ENCODE assay signal across 8 mouse cellular contexts in the genomic region with DNA sequence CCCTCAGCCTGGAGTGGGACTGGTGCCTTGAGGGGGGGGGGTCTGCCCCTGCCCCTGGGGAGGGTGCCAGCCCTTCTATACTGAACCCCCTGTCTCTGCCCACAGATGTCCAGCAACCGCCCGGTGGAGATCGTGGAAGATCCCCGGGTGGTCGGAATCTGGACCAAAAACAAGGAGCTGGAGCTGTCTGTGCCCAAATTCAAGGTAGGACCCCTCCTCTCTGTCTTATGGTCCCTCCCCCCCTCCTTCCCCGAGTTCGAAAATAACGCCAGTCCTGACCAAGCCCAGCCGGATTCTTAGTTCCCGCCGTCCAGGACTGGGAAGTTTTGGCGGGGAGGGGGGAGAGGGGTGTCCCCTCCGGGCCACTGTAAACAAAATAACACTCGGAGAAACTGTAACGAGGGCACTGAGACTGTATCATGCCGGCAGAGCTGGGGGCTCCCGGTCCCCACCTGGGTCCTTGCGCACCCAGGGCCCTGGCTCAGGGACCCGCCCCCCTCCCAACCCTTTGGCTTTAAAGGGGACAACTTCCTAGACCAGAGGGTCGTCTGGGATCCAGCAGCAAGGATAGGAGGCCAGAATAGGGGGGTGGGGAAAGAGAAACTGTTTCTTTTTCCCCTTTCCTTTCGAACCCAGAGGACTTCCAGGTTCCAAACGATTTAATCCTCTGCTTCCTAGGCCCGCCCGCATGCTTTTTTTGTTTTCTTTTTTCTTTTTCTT. TPM values are rescaled to one million over a fixed set of nuclear protein-coding genes. Genes with fewer than 3 reads are reported as not detected.
DNase-seq lines count a peak whose midpoint lies in the region; ATAC-seq and TF ChIP-seq lines count a peak whose summit lies in the region.

No protein-coding gene starts in this region.

- H3K27ac ChIP-seq in gastrocnemius, adult 2 months = peak overlapping the region; percentile 98
- H3K27ac ChIP-seq in forebrain, embryonic 13.5 days = peak overlapping the region; percentile 100
- H3K27ac ChIP-seq in intestine, postnatal 0 days (ENCODE audit: low read depth, low read length) = peak overlapping the region; percentile 96
- H3K27ac ChIP-seq in midbrain, embryonic 14.5 days (replicated peaks; ENCODE audit: low read depth, low read length) = peak overlapping the region; percentile 100

- ATAC-seq in forebrain, embryonic 13.5 days = no peak
- ATAC-seq in intestine, postnatal 0 days = no peak
- ATAC-seq in midbrain, embryonic 14.5 days (ENCODE audit: low FRiP score, low TSS enrichment) = no peak

- no peaks in the 10 kb centered on the region for H3K9me3 ChIP-seq in forebrain, embryonic 13.5 days (replicated peaks)
- H3K9me3 ChIP-seq in intestine, postnatal 0 days (ENCODE audit: control insufficient read depth) = no peaks in the 10 kb centered on the region
- H3K9me3 ChIP-seq in midbrain, embryonic 14.5 days (ENCODE audit: control insufficient read depth, low read length) = no peaks in the 10 kb centered on the region

- H3K4me2 ChIP-seq in forebrain, embryonic 13.5 days = peak overlapping the region; percentile 100
- H3K4me2 ChIP-seq in intestine, postnatal 0 days (replicated peaks; ENCODE audit: low read depth) = peak overlapping the region; percentile 98
- peak overlapping the region; percentile 100 for H3K4me2 ChIP-seq in midbrain, embryonic 14.5 days (ENCODE audit: low read length)

- H3K4me3 ChIP-seq in gastrocnemius, adult 2 months = peak overlapping the region; percentile 88
- H3K4me3 ChIP-seq in forebrain, embryonic 13.5 days = peak overlapping the region; percentile 94
- peak overlapping the region; percentile 86 for H3K4me3 ChIP-seq in intestine, postnatal 0 days (ENCODE audit: low read depth, low read length)
- H3K4me3 ChIP-seq in midbrain, embryonic 14.5 days (replicated peaks; ENCODE audit: low read depth, low read length) = peak overlapping the region; percentile 91

- intact Hi-C loops in gastrocnemius, adult 2 months (cut with DNase I) = no loop called here
- intact Hi-C loops in gastrocnemius, postnatal 36 days (cut with DNase I) = no loop called here

- no peaks in the 10 kb centered on the region for H3K27me3 ChIP-seq in forebrain, embryonic 13.5 days
- no peaks in the 10 kb centered on the region for H3K27me3 ChIP-seq in intestine, postnatal 0 days (replicated peaks; ENCODE audit: control insufficient read depth, insufficient read depth, low read length)
- no peaks in the 10 kb centered on the region for H3K27me3 ChIP-seq in midbrain, embryonic 14.5 days (ENCODE audit: control insufficient read depth, insufficient read depth, low read length)

- WGBS in forebrain, embryonic 13.5 days = 0% methylated on average over 23 of the region's 24 CpGs
- WGBS in intestine, postnatal 0 days = 3% methylated on average over 23 of the region's 24 CpGs
- WGBS in midbrain, embryonic 14.5 days = under 1% methylated on average over 24 of the region's 24 CpGs

- peaks cover 40% of the 10 kb centered on the region for H3K4me1 ChIP-seq in forebrain, embryonic 13.5 days
- 0 out of 2 replicates have a peak, but pooled peaks cover 3% of the 10 kb centered on the region for H3K4me1 ChIP-seq in intestine, postnatal 0 days (replicated peaks; ENCODE audit: control insufficient read depth, insufficient read depth, low read length)
- H3K4me1 ChIP-seq in midbrain, embryonic 14.5 days (ENCODE audit: control insufficient read depth, insufficient read depth, low read length) = peaks cover 24% of the 10 kb centered on the region

- no peak for TF ChIP-seq CTCF in gastrocnemius, adult 2 months (IDR thresholded peaks at IDR 0.05)
- no peak for TF ChIP-seq CTCF in intestine, postnatal 0 days (IDR thresholded peaks at IDR 0.05; ENCODE audit: low read depth)

- DNase-seq in gastrocnemius, adult 2 months = peak; percentile 35
- no peak for DNase-seq in gastrocnemius, postnatal 36 days
- DNase-seq in NIH3T3 (ENCODE audit: low read depth) = peak; percentile 84
- peak; percentile 76 for DNase-seq in midbrain, embryonic 14.5 days
- no peak for DNase-seq in ovary, adult 18-20 months (ENCODE audit: low spot score)
- DNase-seq in urinary bladder, postnatal 4 days (ENCODE audit: low spot score in 2 of 2) = no peak

- peak overlapping the region; percentile 100 for H3K9ac ChIP-seq in forebrain, embryonic 13.5 days
- peak overlapping the region; percentile 99 for H3K9ac ChIP-seq in intestine, postnatal 0 days (ENCODE audit: low read depth, low read length)
- peak overlapping the region; percentile 100 for H3K9ac ChIP-seq in midbrain, embryonic 14.5 days (replicated peaks; ENCODE audit: low read length)

- peaks cover 32% of the 10 kb centered on the region for H3K36me3 ChIP-seq in forebrain, embryonic 13.5 days (ENCODE audit: poor library complexity, severe bottlenecking)
- peaks cover 22% of the 10 kb centered on the region for H3K36me3 ChIP-seq in intestine, postnatal 0 days (ENCODE audit: control insufficient read depth, insufficient read depth)
- H3K36me3 ChIP-seq in midbrain, embryonic 14.5 days (ENCODE audit: control insufficient read depth, insufficient read depth, low read length) = peaks cover 24% of the 10 kb centered on the region

RNA-seq across cellular contexts. Expression of a gene that starts 1.4 kb away (rescaled TPM):
- 10 to 100 TPM in 1 of 2 experiments, 1 to 10 TPM in 1; 9.8 to 11.3 TPM for total RNA-seq in gastrocnemius, adult 2 months (2021)
- 10 to 100 TPM in 1 of 2 experiments, 1 to 10 TPM in 1; 7.7 to 13.0 TPM for total RNA-seq in gastrocnemius, postnatal 36 days (2021)
- 13.4 and 13.9 TPM in 2 replicates for polyA plus RNA-seq in forebrain, embryonic 13.5 days (2015; fragmentation: Nextera tagmentation; extraction: Ambion mirVana)
- 5.4 and 6.7 TPM in 2 replicates for polyA plus RNA-seq in intestine, postnatal 0 days (2015; fragmentation: Nextera tagmentation; extraction: Ambion mirVana)
- polyA plus RNA-seq in midbrain, embryonic 14.5 days (2014; fragmentation: Nextera tagmentation; extraction: Ambion mirVana) = 14.2 and 15.0 TPM in 2 replicates

RNA-seq across cellular contexts. Expression of a gene that starts 10.9 kb away (rescaled TPM):
- under 1 TPM; 0.28 to 0.36 TPM for total RNA-seq in gastrocnemius, adult 2 months (2021)
- total RNA-seq in gastrocnemius, postnatal 36 days (2021) = under 1 TPM; 0.15 to 0.38 TPM
- 4.3 and 5.0 TPM in 2 replicates for polyA plus RNA-seq in forebrain, embryonic 13.5 days (2015; fragmentation: Nextera tagmentation; extraction: Ambion mirVana)
- 17.0 TPM in 2 replicates for polyA plus RNA-seq in intestine, postnatal 0 days (2015; fragmentation: Nextera tagmentation; extraction: Ambion mirVana)
- 7.1 and 8.9 TPM in 2 replicates for polyA plus RNA-seq in midbrain, embryonic 14.5 days (2014; fragmentation: Nextera tagmentation; extraction: Ambion mirVana)

RNA-seq across cellular contexts. Expression of a gene that starts 25.8 kb away (rescaled TPM):
- 10 to 100 TPM; 13.3 to 16.9 TPM for total RNA-seq in gastrocnemius, adult 2 months (2021)
- 10 to 100 TPM; 13.0 to 15.7 TPM for total RNA-seq in gastrocnemius, postnatal 36 days (2021)
- 75.5 and 77.3 TPM in 2 replicates for polyA plus RNA-seq in forebrain, embryonic 13.5 days (2015; fragmentation: Nextera tagmentation; extraction: Ambion mirVana)
- polyA plus RNA-seq in intestine, postnatal 0 days (2015; fragmentation: Nextera tagmentation; extraction: Ambion mirVana) = 50.9 and 57.5 TPM in 2 replicates
- polyA plus RNA-seq in midbrain, embryonic 14.5 days (2014; fragmentation: Nextera tagmentation; extraction: Ambion mirVana) = 51.3 and 61.2 TPM in 2 replicates

RNA-seq across cellular contexts. Expression of a gene that starts 39.1 kb away (rescaled TPM):
- total RNA-seq in gastrocnemius, adult 2 months (2021) = not detected
- under 1 TPM in 1 of 2 experiments, not detected in 1; 0.79 TPM for total RNA-seq in gastrocnemius, postnatal 36 days (2021)
- polyA plus RNA-seq in forebrain, embryonic 13.5 days (2015; fragmentation: Nextera tagmentation; extraction: Ambion mirVana) = not detected in 2 replicates
- 3.9 and 4.7 TPM in 2 replicates for polyA plus RNA-seq in intestine, postnatal 0 days (2015; fragmentation: Nextera tagmentation; extraction: Ambion mirVana)
- polyA plus RNA-seq in midbrain, embryonic 14.5 days (2014; fragmentation: Nextera tagmentation; extraction: Ambion mirVana) = not detected in 2 replicates

Comparison
In these comparisons a context has a peak if more than half of its experiments do, and no peak if none do; other contexts are left out.
1. DNase-seq: peak in gastrocnemius, adult 2 months (single experiment), NIH3T3 (single experiment) and midbrain, embryonic 14.5 days (single experiment); none in gastrocnemius, postnatal 36 days (0 of 2), ovary, adult 18-20 months (single experiment) and urinary bladder, postnatal 4 days (0 of 2).
2. Peak in every context shown above with its lines, with median percentiles within 50 percentile points of each other: H3K27ac ChIP-seq, H3K4me3 ChIP-seq, H3K4me2 ChIP-seq and H3K9ac ChIP-seq.